Mouse (Mus musculus): ENCODE data around the gene Snd1. TPM values are rescaled to one million over a fixed set of nuclear protein-coding genes. Genes with fewer than 3 reads are reported as not detected.

Snd1 gene
- total and polyA plus RNA-seq, 3 experiments: 83.7 to 377 (median 210) TPM

DNA sequence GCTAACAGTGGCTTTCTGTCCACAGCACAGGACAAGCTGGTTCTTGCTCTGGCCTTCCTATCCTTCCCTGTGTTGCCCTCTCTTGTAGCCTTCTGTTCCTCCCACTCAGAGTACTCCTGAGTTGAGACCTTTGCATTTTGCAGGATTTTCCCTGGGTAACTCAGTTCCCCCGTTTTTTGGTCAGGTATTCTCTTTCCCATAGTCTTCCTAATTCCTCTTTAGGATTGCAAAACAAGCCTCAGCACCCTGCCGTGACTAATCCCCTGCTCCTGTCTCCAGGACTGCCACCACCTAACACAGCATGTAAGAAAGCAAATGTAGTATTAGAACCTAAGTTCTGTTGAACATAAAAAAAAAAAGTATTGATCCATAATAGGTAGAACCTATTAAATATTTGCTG, 296.4 kb downstream of the Snd1 start:
- H3K79me2 ChIP-seq (replicated peaks; ENCODE audit: control insufficient read depth, extremely low read depth, insufficient read depth, poor library complexity, severe bottlenecking): no peaks in the 10 kb centered on the region
- H3K27me3 ChIP-seq (replicated peaks): no peaks in the 10 kb centered on the region
- no peak for DNase-seq (ENCODE audit: extremely low read depth)
- in situ Hi-C loops (cut with MboI; ENCODE audit: low pct_ligation_motif_present, low pct_unique_long_range_greater_than_20kb, low sequenced_read_pairs): no loop called here
- no peak overlapping the region for H3K4me2 ChIP-seq (ENCODE audit: insufficient read depth, low read depth, poor library complexity, severe bottlenecking)
- peaks cover 47 to 87% of the 10 kb centered on the region in 2 experiments for H3K36me3 ChIP-seq (replicated peaks in 1 of 2; ENCODE audit: control insufficient read depth in 1 of 2, insufficient read depth in 1 of 2, low read length in 1 of 2)
- H3K4me1 ChIP-seq (ENCODE audit: control insufficient read depth in 1 of 2, insufficient read depth in 2 of 2): no peaks in the 10 kb centered on the region
- no peak overlapping the region for H3K9ac ChIP-seq (ENCODE audit: insufficient read depth, low read depth)
- dilution Hi-C loops (cut with MboI; ENCODE audit: extremely low pct_ligation_motif_present, extremely low pct_unique_long_range_greater_than_20kb, low sequenced_read_pairs): no loop called here
- no peak overlapping the region for H3K4me3 ChIP-seq (replicated peaks in 1 of 3; ENCODE audit: low read depth in 2 of 3, low read length in 2 of 3, poor library complexity in 1 of 3)
- peaks cover 16% of the 10 kb centered on the region for H3K9me3 ChIP-seq (replicated peaks; ENCODE audit: low read length)
- TF ChIP-seq NRF1 (IDR thresholded peaks at IDR 0.05; ENCODE audit: low read depth, low read length): no peak
- no peak for TF ChIP-seq JUND (conservative IDR thresholded peaks at IDR 0.05; ENCODE audit: low read depth, low read length)
- no peak for TF ChIP-seq JUN (IDR thresholded peaks at IDR 0.05; ENCODE audit: insufficient read depth, low read depth, low read length)
- TF ChIP-seq MAFK (IDR thresholded peaks at IDR 0.05; ENCODE audit: insufficient replicate concordance, low read length): no peak
- TF ChIP-seq SMC3 (IDR thresholded peaks at IDR 0.05; ENCODE audit: low read depth, low read length): no peak
- no peak for TF ChIP-seq MYC (IDR thresholded peaks at IDR 0.05; ENCODE audit: low read depth, low read length)
- no peak for TF ChIP-seq CTCF (conservative IDR thresholded peaks at IDR 0.05 in 1 of 2, IDR thresholded peaks at IDR 0.05 in 1 of 2; ENCODE audit: low read depth in 2 of 2, low read length in 2 of 2)
- no peak for TF ChIP-seq BHLHE40 (IDR thresholded peaks at IDR 0.05; ENCODE audit: low read depth, low read length)
- TF ChIP-seq MAX (IDR thresholded peaks at IDR 0.05; ENCODE audit: low read length): no peak
- TF ChIP-seq MAZ (IDR thresholded peaks at IDR 0.05; ENCODE audit: low read depth, low read length): no peak
- TF ChIP-seq KAT2A (IDR thresholded peaks at IDR 0.05; ENCODE audit: insufficient replicate concordance, low read length): no peak
- no peak for TF ChIP-seq RAD21 (IDR thresholded peaks at IDR 0.05; ENCODE audit: low read depth, low read length)
- no peak for TF ChIP-seq USF2 (conservative IDR thresholded peaks at IDR 0.05; ENCODE audit: low read depth, low read length)
- H3K27ac ChIP-seq (ENCODE audit: insufficient read depth, low read depth): no peak overlapping the region

DNA sequence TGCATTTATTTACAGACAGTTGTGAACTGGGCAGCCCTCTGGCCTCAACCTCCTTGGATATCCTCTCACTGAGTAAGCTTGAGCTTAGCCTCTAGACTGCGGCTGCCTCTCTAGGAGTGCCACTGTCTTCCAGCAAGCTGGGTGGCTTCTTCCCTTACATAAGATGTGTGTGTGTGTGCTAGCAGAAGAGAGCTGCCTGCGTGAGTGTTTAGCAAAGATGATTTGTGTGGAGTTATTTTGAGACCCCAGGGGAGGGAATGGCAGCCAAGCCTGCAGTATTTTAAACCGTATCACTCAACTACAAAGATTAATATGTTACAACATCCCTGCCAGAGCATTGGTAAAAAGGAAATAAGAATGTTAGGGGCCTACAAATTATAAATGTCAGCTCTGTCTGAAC, 306.8 kb downstream of the Snd1 start:
- no peak overlapping the region for H3K27ac ChIP-seq (ENCODE audit: insufficient read depth, low read depth)
- no peak overlapping the region for H3K4me2 ChIP-seq (ENCODE audit: insufficient read depth, low read depth, poor library complexity, severe bottlenecking)
- TF ChIP-seq JUN (IDR thresholded peaks at IDR 0.05; ENCODE audit: insufficient read depth, low read depth, low read length) (no peak), HCFC1 (IDR thresholded peaks at IDR 0.05; ENCODE audit: low read depth, low read length) (no peak), TBP (conservative IDR thresholded peaks at IDR 0.05; ENCODE audit: low read depth, low read length) (no peak), E2F4 (IDR thresholded peaks at IDR 0.05; ENCODE audit: insufficient replicate concordance, low read depth, low read length) (no peak), USF1 (IDR thresholded peaks at IDR 0.05; ENCODE audit: low read depth, low read length) (no peak)
- DNase-seq (ENCODE audit: extremely low read depth): no peak
- no peak overlapping the region for H3K4me3 ChIP-seq (replicated peaks in 1 of 3; ENCODE audit: low read depth in 2 of 3, low read length in 2 of 3, poor library complexity in 1 of 3)
- in situ Hi-C loops (cut with MboI; ENCODE audit: low pct_ligation_motif_present, low pct_unique_long_range_greater_than_20kb, low sequenced_read_pairs): no loop called here
- dilution Hi-C loops (cut with MboI; ENCODE audit: extremely low pct_ligation_motif_present, extremely low pct_unique_long_range_greater_than_20kb, low sequenced_read_pairs): no loop called here
- peaks cover 22 to 81% of the 10 kb centered on the region in 2 experiments for H3K36me3 ChIP-seq (replicated peaks in 1 of 2; ENCODE audit: control insufficient read depth in 1 of 2, insufficient read depth in 1 of 2, low read length in 1 of 2)
- H3K9ac ChIP-seq (ENCODE audit: insufficient read depth, low read depth): no peak overlapping the region
- no peaks in the 10 kb centered on the region for H3K4me1 ChIP-seq (ENCODE audit: control insufficient read depth in 1 of 2, insufficient read depth in 2 of 2)
- H3K27me3 ChIP-seq (replicated peaks): no peaks in the 10 kb centered on the region
- H3K79me2 ChIP-seq (replicated peaks; ENCODE audit: control insufficient read depth, extremely low read depth, insufficient read depth, poor library complexity, severe bottlenecking): no peaks in the 10 kb centered on the region
- H3K9me3 ChIP-seq (replicated peaks; ENCODE audit: low read length): no peaks in the 10 kb centered on the region
